ENCODE assay signal across 18 mouse cellular contexts in genomic region chr15:27452496-27452895, GRCm38 (mm10).
"Had no signal": no experiment of that assay in that cellular context is flagged by ENCODE, and none has a peak within 500 bp of the region (broad histone marks: within the 10 kb centered on the region; RNA-seq: fewer than 3 reads in every experiment).

No protein-coding gene starts in this region.

- H3K27ac ChIP-seq: layer of hippocampus, adult 2 months; left cerebral cortex, adult 2 months; limb, embryonic 10.5 days; liver, embryonic 15.5 days; midbrain, embryonic 12.5 days; neural tube, embryonic 13.5 days had no signal

- H3K36me3 ChIP-seq: limb, embryonic 10.5 days; liver, embryonic 15.5 days; midbrain, embryonic 12.5 days; neural tube, embryonic 13.5 days had no signal

- DNase-seq: kidney, postnatal 10 days; kidney, postnatal 4 days; lung, adult 2 months; lung, postnatal 36 days; right cerebral cortex, postnatal 4 days; spleen, adult 18-20 months; thymus, adult 18-20 months; thymus, postnatal 14 days had no signal

- H3K4me2 ChIP-seq: liver, embryonic 11.5 days; liver, embryonic 15.5 days; midbrain, embryonic 12.5 days; neural tube, embryonic 13.5 days had no signal

- H3K27me3 ChIP-seq: liver, embryonic 15.5 days; midbrain, embryonic 12.5 days; neural tube, embryonic 13.5 days had no signal

- H3K4me3 ChIP-seq: layer of hippocampus, adult 2 months; left cerebral cortex, adult 2 months; limb, embryonic 10.5 days; liver, embryonic 15.5 days; megakaryocyte, embryonic 14.5 days; midbrain, embryonic 12.5 days; neural tube, embryonic 13.5 days had no signal

- H3K9me3 ChIP-seq: limb, embryonic 10.5 days; liver, embryonic 15.5 days; megakaryocyte, embryonic 14.5 days; midbrain, embryonic 12.5 days; neural tube, embryonic 13.5 days had no signal

- ATAC-seq: lung, postnatal 0 days; midbrain, embryonic 16.5 days had no signal

- H3K9ac ChIP-seq: liver, embryonic 15.5 days; midbrain, embryonic 12.5 days; neural tube, embryonic 13.5 days had no signal

- H3K4me1 ChIP-seq: midbrain, embryonic 12.5 days; neural tube, embryonic 13.5 days had no signal
